Mouse (Mus musculus) liver, embryonic 12.5 days (tissue): ENCODE data around the gene Pla2g6. TPM values are rescaled to one million over a fixed set of nuclear protein-coding genes. Genes with fewer than 3 reads are reported as not detected.

Experiments
- ATAC-seq: fragments of 200-750 bp; cut with Nextera tagmentation; 2 replicates; pipeline ENCODE4 v1.8.0; 2017; ENCODE audit warnings: moderate number of reproducible peaks, mild to moderate bottlenecking, moderate library complexity
- H3K27ac ChIP-seq: fragments of 300-500 bp; sonication (generic); 2 replicates; pipeline ENCODE4 v1.5.1; 2016; ENCODE audit warnings: mild to moderate bottlenecking
- H3K27me3 ChIP-seq: fragments of 300-500 bp; sonication (generic); replicated peaks from 2 replicates; pipeline ENCODE4 v1.6.1; 2016; ENCODE audit warnings: mild to moderate bottlenecking, moderate library complexity
- H3K36me3 ChIP-seq: fragments of 300-500 bp; sonication (generic); 2 replicates; pipeline ENCODE4 v1.6.1; 2016; ENCODE audit warnings: mild to moderate bottlenecking, moderate library complexity
- H3K4me1 ChIP-seq: fragments of 300-500 bp; sonication (generic); 2 replicates; pipeline ENCODE4 v1.6.1; 2016
- H3K4me2 ChIP-seq: fragments of 300-500 bp; sonication (generic); 2 replicates; pipeline ENCODE4 v1.6.1; 2016; ENCODE audit warnings: mild to moderate bottlenecking, moderate library complexity
- H3K4me3 ChIP-seq: fragments of 300-500 bp; sonication (generic); 2 replicates; pipeline ENCODE4 v1.5.1; 2016; ENCODE audit warnings: mild to moderate bottlenecking, moderate library complexity
- H3K9ac ChIP-seq: fragments of 300-500 bp; sonication (generic); 2 replicates; pipeline ENCODE4 v1.6.1; 2016; ENCODE audit warnings: mild to moderate bottlenecking, moderate library complexity
- H3K9me3 ChIP-seq: fragments of 300-500 bp; sonication (generic); replicated peaks from 2 replicates; pipeline ENCODE4 v1.6.1; 2016; ENCODE audit warnings: mild to moderate bottlenecking, moderate library complexity
- WGBS: fragments of 180-500 bp; shearing (Covaris S2); methylation state at CpG from one replicate; pipeline ENCODE4 v1.1.7; 2016; ENCODE audit not compliant: insufficient replicate concordance; 5-methylcytosine and 5-hydroxymethylcytosine counted together
- polyA plus RNA-seq: library from polyadenylated mRNA; unstranded; fragments of >200 nt; fragmentation: Nextera tagmentation; extraction: Ambion mirVana; gene quantifications from 2 replicates; pipeline ENCODE4 v1.2.1, GENCODE M21; 2016

Gene Pla2g6
- polyA plus RNA-seq, 1 experiment from 2014 or later = 17.3 TPM

- 5% methylated on average over 46 of the region's 46 CpGs for WGBS
These were observed 19.8 kb upstream of the Pla2g6 start for GRCm38 (mm10) chr15:79347845-79348506.

GRCm38 (mm10) chr15:79347165-79347844, 19.1 kb upstream of the Pla2g6 start:
- peak; percentile 73 for ATAC-seq
- H3K9me3 ChIP-seq = no peaks in the 10 kb centered on the region
- no peaks in the 10 kb centered on the region for H3K36me3 ChIP-seq
- WGBS = under 1% methylated on average over 61 of the region's 61 CpGs
- H3K9ac ChIP-seq = peak overlapping the region; percentile 81
- H3K27me3 ChIP-seq = peaks cover 23% of the 10 kb centered on the region
- H3K27ac ChIP-seq = peak overlapping the region; percentile 88
- peak overlapping the region; percentile 98 for H3K4me2 ChIP-seq
- peaks cover 46% of the 10 kb centered on the region for H3K4me1 ChIP-seq
- H3K4me3 ChIP-seq = peak overlapping the region; percentile 77

More at GRCm38 (mm10) chr15:79347845-79348506, 19.8 kb upstream of the Pla2g6 start:
- Histone ChIP-seq H3K27me3 (peaks cover 23% of the 10 kb centered on the region), H3K4me2 (peak overlapping the region; percentile 98), H3K27ac (peak overlapping the region; percentile 88), H3K4me1 (peaks cover 50% of the 10 kb centered on the region), H3K4me3 (peak overlapping the region; percentile 77), H3K36me3 (no peaks in the 10 kb centered on the region), H3K9me3 (no peaks in the 10 kb centered on the region), H3K9ac (peak overlapping the region; percentile 81)
- ATAC-seq = peak; percentile 85

GRCm38 (mm10) chr15:79346051-79346793, 18.0 kb upstream of the Pla2g6 start, which contains the start of gene Maff:
Gene Maff (plus strand): TSS chr15:79346621.
- 36% methylated on average over 8 of the region's 8 CpGs for WGBS
- ATAC-seq = no peak

GRCm38 (mm10) chr15:79344627-79345026, 16.4 kb upstream of the Pla2g6 start:
- Histone ChIP-seq H3K9ac (no peak overlapping the region), H3K4me2 (no peak overlapping the region), H3K4me3 (no peak overlapping the region), H3K36me3 (no peaks in the 10 kb centered on the region), H3K27ac (no peak overlapping the region), H3K9me3 (no peaks in the 10 kb centered on the region), H3K27me3 (peaks cover 26% of the 10 kb centered on the region), H3K4me1 (peaks cover 26% of the 10 kb centered on the region)
- 51% methylated on average over 4 of the region's 4 CpGs for WGBS
- ATAC-seq = no peak

More at GRCm38 (mm10) chr15:79346051-79346793, 18.0 kb upstream of the Pla2g6 start, which contains the start of gene Maff:
- Histone ChIP-seq H3K9me3 (no peaks in the 10 kb centered on the region), H3K27me3 (peaks cover 23% of the 10 kb centered on the region), H3K4me2 (peak within 1 kb of the TSS; percentile 98), H3K36me3 (no peaks in the 10 kb centered on the region), H3K9ac (peak within 1 kb of the TSS; percentile 81), H3K4me1 (peaks cover 35% of the 10 kb centered on the region), H3K4me3 (peak within 1 kb of the TSS; percentile 77), H3K27ac (peak within 1 kb of the TSS; percentile 88)

- Histone ChIP-seq H3K4me1 (peaks cover 10% of the 10 kb centered on the region; the same call in 1 of the 2 replicates), H3K27me3 (peaks cover 29% of the 10 kb centered on the region), H3K9ac (no peak overlapping the region), H3K27ac (no peak overlapping the region), H3K36me3 (no peaks in the 10 kb centered on the region), H3K9me3 (no peaks in the 10 kb centered on the region), H3K4me3 (no peak overlapping the region), H3K4me2 (no peak overlapping the region)
- no peak for ATAC-seq
- 57% methylated on average over 6 of the region's 6 CpGs for WGBS
These were observed 14.6 kb upstream of the Pla2g6 start for GRCm38 (mm10) chr15:79342641-79343337.

GRCm38 (mm10) chr15:79338978-79339377, 10.8 kb upstream of the Pla2g6 start:
- peaks cover 15% of the 10 kb centered on the region for H3K4me1 ChIP-seq
- no peak overlapping the region for H3K27ac ChIP-seq
- ATAC-seq = no peak
- no peaks in the 10 kb centered on the region for H3K9me3 ChIP-seq
- no peaks in the 10 kb centered on the region for H3K36me3 ChIP-seq
- H3K4me2 ChIP-seq = no peak overlapping the region
- no peak overlapping the region for H3K4me3 ChIP-seq
- peaks cover 20% of the 10 kb centered on the region for H3K27me3 ChIP-seq
- 45% methylated on average over 5 of the region's 5 CpGs for WGBS
- no peak overlapping the region for H3K9ac ChIP-seq

GRCm38 (mm10) chr15:79335061-79335655, 7.0 kb upstream of the Pla2g6 start:
- Histone ChIP-seq H3K4me3 (no peak overlapping the region), H3K9ac (no peak overlapping the region), H3K27me3 (peaks cover 20% of the 10 kb centered on the region), H3K36me3 (no peaks in the 10 kb centered on the region), H3K4me1 (peaks cover 32% of the 10 kb centered on the region), H3K9me3 (no peaks in the 10 kb centered on the region), H3K4me2 (no peak overlapping the region), H3K27ac (no peak overlapping the region)
- no peak for ATAC-seq
- 44% methylated on average over 7 of the region's 7 CpGs for WGBS

- Histone ChIP-seq H3K4me1 (peaks cover 42% of the 10 kb centered on the region), H3K36me3 (no peaks in the 10 kb centered on the region), H3K27ac (peak overlapping the region; percentile 71), H3K4me3 (no peak overlapping the region), H3K9me3 (no peaks in the 10 kb centered on the region), H3K27me3 (peaks cover 11% of the 10 kb centered on the region), H3K4me2 (no peak overlapping the region), H3K9ac (no peak overlapping the region)
- ATAC-seq = peak; percentile 77
- WGBS = 51% methylated on average over 4 of the region's 4 CpGs
These were observed 5.2 kb upstream of the Pla2g6 start for GRCm38 (mm10) chr15:79333409-79333808.

- Histone ChIP-seq H3K9me3 (no peaks in the 10 kb centered on the region), H3K27ac (peak overlapping the region; percentile 37; the same call in 1 of the 2 replicates), H3K27me3 (peaks cover 11% of the 10 kb centered on the region; the same call in 1 of the 2 replicates), H3K4me1 (peaks cover 62% of the 10 kb centered on the region), H3K4me2 (no peak overlapping the region), H3K9ac (no peak overlapping the region), H3K36me3 (no peaks in the 10 kb centered on the region), H3K4me3 (no peak overlapping the region)
- 70% methylated on average over 4 of the region's 4 CpGs for WGBS
- no peak for ATAC-seq
These were observed 2.3 kb upstream of the Pla2g6 start for GRCm38 (mm10) chr15:79330521-79330920.

- Histone ChIP-seq H3K4me3 (no peak overlapping the region), H3K27me3 (peaks cover 6% of the 10 kb centered on the region; the same call in 1 of the 2 replicates), H3K4me2 (no peak overlapping the region), H3K9me3 (no peaks in the 10 kb centered on the region), H3K36me3 (no peaks in the 10 kb centered on the region), H3K27ac (no peak overlapping the region), H3K4me1 (peaks cover 62% of the 10 kb centered on the region), H3K9ac (no peak overlapping the region)
- WGBS = 82% methylated on average over 6 of the region's 6 CpGs
- no peak for ATAC-seq
These were observed 1.8 kb upstream of the Pla2g6 start for GRCm38 (mm10) chr15:79329979-79330363.

GRCm38 (mm10) chr15:79329346-79329978, 1.3 kb upstream of the Pla2g6 start:
- peak overlapping the region; percentile 91; the same call in 1 of the 2 replicates for H3K27ac ChIP-seq
- peaks cover 4% of the 10 kb centered on the region; the same call in 1 of the 2 replicates for H3K27me3 ChIP-seq
- H3K4me1 ChIP-seq = peaks cover 63% of the 10 kb centered on the region
- 90% methylated on average over 6 of the region's 6 CpGs for WGBS
- H3K9me3 ChIP-seq = no peaks in the 10 kb centered on the region
- H3K4me3 ChIP-seq = no peak overlapping the region
- H3K4me2 ChIP-seq = no peak overlapping the region
- H3K9ac ChIP-seq = no peak overlapping the region
- no peaks in the 10 kb centered on the region for H3K36me3 ChIP-seq
- no peak for ATAC-seq
